Mouse (Mus musculus) stomach, postnatal 0 days (tissue): ENCODE measurements around the gene Zrsr2.

Experiments used
- CTCF ChIP-seq: IDR thresholded peaks from 2 replicates; pipeline ENCODE4 v1.5.1; 2016; ENCODE audit warnings: antibody characterized with exemption, low read depth, mild to moderate bottlenecking, moderate library complexity
- EP300 ChIP-seq: optimal IDR thresholded peaks from 2 replicates; pipeline ENCODE3; 2016; ENCODE audit warnings: antibody characterized with exemption

- TF ChIP-seq CTCF: no peak
- TF ChIP-seq EP300: no peak
Observed at GRCm38 (mm10) chrX:163982129-163982528, 23.7 kb upstream of the Zrsr2 start.
